Mouse (Mus musculus) ovary, postnatal 10 days (tissue): ENCODE measurements around the gene Tmem167.
"Not testable (repeated sequence)": the region's sequence is repeated elsewhere in the genome, so short reads cannot be mapped to it uniquely, and the experiment has no call there.

Experiments used
- DNase-seq: peaks from one replicate; pipeline ENCODE4 v3.0.0; 2022; ENCODE audit warnings: low spot score

Tmem167 gene

DNA sequence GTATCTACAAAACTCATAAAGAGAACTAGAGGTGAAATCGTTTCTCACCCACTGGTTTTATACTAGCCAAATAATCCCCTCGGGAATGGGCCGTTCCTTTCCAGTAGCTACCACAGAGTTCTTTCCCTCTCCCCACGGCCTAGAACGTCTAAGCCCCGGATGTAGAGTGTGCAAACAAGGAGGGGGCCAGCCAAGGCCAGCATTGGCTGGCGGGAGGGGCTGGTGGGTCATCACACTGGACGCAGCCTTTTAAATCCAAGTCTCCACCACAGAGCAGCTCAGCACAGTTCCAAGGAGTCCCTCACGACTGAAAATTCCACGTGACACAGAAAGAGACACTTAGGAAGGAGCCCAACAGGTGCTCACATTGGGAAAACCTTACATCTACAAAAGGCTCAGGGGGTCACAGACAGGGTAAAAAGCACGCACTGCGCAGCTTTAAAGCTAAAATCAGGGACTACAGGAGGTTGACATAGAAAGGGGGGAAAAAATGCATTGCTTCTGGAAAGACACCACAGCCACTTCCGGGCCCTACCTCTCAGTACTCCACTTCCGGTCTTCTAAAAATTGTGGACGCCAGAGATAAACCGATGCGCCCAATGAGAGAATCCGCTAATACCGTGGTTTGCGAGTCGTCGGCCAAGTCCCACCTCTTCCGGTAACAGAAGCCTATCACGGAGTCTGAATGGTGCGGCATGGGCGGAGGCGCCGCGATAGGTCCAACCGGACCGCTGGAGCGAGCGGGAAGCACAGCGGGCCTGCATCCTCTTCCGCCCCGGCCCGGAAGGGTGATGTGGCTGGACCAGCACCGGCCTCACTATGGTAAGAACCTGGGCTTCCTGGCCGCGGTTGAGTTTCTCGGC lies at the start of gene Tmem167, which contains the start of gene Xrcc4:
Gene Tmem167 (plus strand): TSS at position 162 of the 863 bp plus-strand sequence.
Gene Xrcc4 (minus strand): TSS at position 647 of the 863 bp plus-strand sequence.
- peak; percentile 81 for DNase-seq

GRCm38 (mm10) chr13:90039613-90040012 lies 49.3 kb upstream of the Tmem167 start:
- no peak for DNase-seq

DNA sequence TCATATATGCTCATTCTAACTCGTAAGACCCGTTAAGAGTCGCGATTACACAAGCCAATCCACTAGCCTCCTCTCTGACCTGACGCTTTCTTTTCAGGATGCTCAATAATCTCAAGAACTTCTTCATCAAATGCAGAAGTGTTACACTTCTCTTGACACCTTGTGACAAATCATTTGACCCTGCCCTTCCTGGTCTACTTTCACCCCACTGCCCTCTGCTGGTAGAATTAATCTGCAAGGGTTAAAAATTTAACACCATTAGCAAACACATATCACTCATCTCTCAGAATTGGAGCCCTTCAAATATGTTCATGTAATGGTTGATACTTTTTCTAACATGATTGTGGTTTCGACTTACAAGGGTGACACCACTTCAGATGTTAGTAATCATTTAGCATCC lies 37.2 kb upstream of the Tmem167 start:
- no peak for DNase-seq

GRCm38 (mm10) chr13:90052408-90052807 lies 36.5 kb upstream of the Tmem167 start:
- DNase-seq, result no peak

DNA sequence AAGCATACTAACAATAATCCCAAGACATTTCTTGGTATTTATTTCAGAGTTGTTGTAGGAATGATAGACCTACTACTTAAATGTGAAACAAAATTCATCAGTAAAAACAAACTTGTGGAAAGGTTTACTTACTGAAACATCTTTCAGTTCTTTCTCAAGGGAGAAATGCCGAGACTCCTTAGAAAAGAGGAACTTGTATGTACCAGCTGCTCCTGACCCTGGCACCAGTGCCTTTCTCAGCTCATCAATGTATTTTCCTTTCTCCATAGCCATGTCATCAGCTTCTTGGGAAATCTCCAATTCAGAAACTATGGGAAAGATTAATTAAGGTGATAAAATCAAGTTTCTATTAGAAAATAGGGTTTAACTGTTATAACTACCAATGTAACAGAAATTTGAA lies 27.0 kb upstream of the Tmem167 start:
- no peak for DNase-seq

DNA sequence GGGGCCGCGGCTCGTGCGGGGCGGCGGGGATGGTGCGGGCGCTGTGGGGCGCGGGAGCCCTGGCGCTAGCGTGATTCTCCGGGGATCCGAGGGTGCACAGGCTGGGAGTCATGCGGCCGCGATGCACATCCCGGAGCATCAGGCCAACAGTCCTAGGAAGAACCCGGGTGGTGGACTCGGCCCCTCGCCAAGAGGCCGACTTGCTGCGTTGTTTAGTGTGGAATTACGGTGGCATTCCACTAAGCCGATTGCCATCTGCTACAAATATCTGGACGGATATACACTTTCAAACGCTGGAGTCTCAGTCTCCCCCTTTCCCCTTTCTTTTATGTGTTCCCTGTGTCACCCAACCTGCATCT lies 881 bp downstream of the Tmem167 start:
- no peak for DNase-seq

DNA sequence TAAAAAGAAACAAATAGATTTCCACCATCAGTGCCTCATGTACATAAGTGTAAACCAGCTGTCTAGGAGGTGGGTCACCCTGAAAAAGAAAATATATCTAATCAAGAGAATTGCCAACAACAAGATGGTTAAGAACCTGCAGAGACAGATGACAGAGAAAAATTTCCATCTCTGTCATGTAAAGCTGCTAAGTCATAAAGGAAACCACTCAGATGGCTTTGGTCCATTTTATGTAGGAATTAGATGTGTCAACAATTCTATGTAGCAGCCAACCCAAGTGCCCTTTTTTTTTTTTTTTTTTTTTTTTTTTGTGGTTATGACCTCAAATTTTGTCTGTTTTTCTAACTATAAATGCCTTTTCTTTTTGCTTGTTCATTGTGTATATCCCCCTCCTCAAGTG lies 12.6 kb downstream of the Tmem167 start:
- DNase-seq, result no peak

- no peak for DNase-seq
These were observed 17.2 kb downstream of the Tmem167 start for GRCm38 (mm10) chr13:90106139-90106538.

DNA sequence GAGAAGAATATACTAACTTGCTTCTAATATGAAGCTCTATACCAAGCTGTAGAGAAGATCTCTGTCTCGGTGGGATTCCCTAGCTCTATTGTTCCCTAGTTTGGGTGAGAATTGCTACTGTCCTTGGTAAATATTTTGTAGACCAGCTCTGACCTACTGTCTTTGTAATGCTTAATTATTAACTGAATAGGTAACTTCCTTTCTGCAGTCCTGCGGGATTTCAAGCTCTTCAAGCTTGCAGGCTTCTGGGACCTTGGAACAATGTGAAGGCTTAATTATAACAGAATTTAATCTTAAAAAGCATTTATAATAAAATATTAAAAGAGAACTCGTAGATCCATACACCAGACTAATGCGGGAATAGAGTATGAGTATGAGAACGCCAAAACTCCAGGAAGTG lies 19.8 kb downstream of the Tmem167 start:
- not testable (repeated sequence) for DNase-seq

- no peak for DNase-seq
These were observed 22.8 kb downstream of the Tmem167 start for GRCm38 (mm10) chr13:90111681-90112080.

DNA sequence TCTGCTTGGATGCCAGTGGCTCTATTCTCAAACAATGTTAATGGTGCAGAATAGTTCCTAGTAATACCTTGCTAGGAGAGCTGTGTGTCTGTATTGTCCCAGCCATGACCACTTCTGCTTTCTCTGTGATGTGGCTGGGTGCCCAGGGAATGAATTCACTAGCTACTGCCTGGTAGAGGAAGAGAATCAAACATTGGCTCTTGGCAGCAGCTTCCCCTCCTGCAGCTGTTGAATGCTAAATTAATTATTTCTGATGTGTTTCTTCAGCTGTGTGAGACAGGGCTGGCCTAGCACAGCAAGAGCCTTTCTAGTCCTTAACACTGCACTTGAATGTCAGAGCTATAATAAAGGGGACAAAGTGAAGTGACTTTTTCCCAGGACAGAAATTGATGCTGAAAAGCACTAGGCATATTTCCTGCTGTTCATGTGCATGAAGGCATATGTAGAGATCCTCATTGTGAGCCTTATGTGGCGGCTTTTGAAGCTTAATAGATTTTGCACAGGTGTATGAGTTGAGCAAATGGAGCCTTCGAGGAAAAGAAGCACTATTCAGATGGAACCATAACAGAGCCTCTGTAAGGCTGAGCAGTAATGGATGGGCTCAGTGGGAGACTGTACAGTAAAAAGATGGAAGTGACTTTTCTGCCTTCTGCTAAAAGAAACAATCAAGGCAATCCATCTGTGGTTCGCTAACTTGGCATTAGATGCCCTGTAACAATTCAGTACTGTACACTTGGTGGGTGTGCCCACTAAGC lies 47.4 kb downstream of the Tmem167 start:
- DNase-seq, result no peak

GRCm38 (mm10) chr13:90141681-90142080 lies 52.8 kb downstream of the Tmem167 start:
- DNase-seq, result no peak

- no peak for DNase-seq
These were observed 54.3 kb downstream of the Tmem167 start for GRCm38 (mm10) chr13:90143245-90143644.

- no peak for DNase-seq
These were observed 63.0 kb downstream of the Tmem167 start for GRCm38 (mm10) chr13:90151881-90152280.

- no peak for DNase-seq
These were observed 63.8 kb downstream of the Tmem167 start for GRCm38 (mm10) chr13:90152536-90153273.

DNA sequence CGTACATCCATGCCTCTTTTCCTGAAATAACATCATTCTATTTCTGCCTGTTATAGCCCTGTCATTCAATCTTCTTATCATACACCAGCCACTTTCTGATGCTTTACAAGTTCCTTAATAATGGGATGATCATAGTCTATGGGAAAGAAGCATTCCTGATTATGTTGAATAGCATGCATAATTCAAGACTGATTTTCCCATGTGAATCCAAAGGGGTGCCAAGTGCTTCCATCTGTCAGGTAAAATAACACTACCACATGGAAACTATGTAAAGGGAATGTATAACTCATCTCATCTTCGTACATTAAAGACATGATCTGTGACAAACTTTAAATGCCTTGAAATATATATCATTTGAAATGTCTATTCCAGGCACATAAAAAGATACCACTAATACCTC lies 75.2 kb downstream of the Tmem167 start:
- no peak for DNase-seq

GRCm38 (mm10) chr13:90167044-90167443 lies 78.1 kb downstream of the Tmem167 start:
- DNase-seq, result no peak

DNA sequence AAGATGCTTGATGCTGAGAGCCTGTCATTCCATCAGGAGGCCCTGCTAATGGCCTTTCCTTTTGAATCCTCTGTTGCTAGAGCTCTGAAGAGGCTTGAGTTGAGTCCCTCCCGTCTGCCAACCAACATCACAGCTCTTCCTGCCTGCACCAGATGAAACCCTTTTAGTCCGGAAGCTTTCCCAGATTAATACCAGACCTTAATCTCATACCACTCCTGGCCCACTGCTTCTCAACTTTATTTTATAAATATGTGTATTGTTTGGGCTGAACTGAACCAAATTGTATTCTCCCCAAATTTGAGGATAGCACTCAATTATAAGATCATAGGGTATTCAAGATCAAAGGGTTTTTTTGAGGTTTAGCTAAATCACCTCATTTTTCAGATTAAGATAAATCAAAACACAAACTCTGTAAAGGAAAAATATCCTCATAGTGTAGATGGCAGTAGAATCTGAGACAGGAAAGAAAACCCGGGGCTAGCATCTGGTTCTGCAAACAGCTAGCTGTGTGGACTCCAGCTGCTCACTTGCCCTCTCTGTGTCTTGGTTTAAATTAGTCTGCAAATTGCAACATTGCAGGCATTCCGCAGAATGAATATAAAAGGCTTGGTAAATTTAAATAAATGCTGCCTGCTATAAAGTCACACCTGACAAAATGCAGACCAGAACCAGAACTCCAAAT lies 81.3 kb downstream of the Tmem167 start:
- no peak for DNase-seq

DNA sequence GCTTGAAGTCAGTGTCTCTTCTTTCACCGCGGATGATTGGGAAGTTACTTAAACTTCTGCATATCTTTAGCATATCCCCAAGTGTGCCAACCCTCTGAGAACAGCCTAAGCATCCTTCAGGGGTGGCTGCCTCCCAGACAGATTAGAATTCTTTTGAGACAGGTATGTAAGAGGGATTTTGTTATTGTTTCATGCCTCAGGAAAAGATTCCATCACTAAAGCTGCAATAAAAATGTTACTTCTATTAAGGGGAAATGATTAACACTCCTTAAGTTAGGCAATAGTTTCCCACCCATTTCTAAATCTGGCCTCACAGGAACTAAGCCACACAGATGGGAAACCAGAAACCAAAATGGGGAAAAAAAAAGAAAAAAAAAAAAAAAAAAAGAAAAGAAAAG lies 81.9 kb downstream of the Tmem167 start:
- no peak for DNase-seq

DNA sequence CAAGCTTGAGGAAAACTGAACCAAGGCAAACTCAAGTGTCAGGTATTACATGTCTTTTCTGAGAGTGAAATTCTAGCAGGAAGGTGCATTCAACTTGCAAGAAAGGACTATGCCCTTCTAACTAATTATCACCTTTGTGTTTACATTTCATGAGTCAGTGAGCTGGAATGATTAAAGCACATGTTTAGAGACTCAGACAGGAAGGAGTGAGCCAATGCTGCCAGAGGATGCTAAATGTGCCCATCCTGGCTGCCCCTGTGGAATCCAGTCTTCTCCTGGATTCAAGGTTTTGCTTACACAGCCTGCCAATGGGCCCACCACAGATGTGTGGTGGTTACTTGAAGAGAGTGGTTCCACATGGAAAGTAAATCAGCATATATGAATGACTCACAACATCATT lies 82.5 kb downstream of the Tmem167 start:
- DNase-seq, result no peak

DNA sequence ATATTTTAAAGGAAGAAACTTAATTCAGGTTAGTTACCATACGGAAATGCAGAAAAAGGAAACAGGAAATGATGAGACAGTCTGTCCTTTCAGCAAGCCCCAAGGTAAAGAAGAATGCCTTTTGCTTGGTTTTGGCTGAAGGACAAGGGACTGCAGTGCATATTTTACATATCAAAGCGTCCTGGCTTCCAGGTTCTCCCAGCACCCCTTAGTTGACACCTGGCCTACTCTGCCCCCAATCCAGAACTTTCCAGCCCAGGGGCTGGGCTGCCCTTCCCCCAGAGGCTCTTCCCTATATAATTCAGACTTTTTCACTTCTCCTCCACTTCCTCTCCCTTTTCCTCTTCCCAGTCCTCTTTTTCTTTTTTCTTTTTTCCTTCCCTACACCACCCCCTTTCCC lies 86.7 kb downstream of the Tmem167 start:
- DNase-seq, result no peak

DNA sequence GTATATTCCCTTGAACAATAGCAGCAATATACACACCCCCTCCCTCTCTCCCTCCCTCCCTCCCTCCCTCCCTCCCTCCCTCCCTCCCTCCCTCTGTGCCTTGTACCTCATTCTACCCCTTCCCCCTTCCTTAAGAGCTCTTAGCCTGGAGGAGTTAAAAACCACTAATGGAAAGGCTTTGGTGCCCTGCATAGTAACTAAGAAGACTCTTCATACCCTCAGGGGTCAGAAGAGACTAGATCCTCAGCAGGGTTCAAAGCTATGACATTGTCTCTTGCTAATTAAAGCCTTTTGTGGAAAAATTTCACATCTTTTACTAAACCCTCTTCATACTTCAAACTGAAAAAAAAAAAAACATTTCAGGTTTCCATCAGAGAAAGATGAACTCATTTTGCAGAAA lies 93.3 kb downstream of the Tmem167 start:
- no peak for DNase-seq
